Mouse (Mus musculus) embryo, embryonic 10.5 days (tissue): Measurements from ENCODE around the gene Krt81.

Experiments used
- DNase-seq: peaks from one replicate; pipeline ENCODE4 v3.0.0-alpha.2; 2015; ENCODE audit warnings: low spot score

Gene Krt81

GRCm38 (mm10) chr15:101453093-101453736 is 10.3 kb downstream of the Krt81 start:
- peak; percentile 87 for DNase-seq

GRCm38 (mm10) chr15:101447444-101447843 is 16.1 kb downstream of the Krt81 start, which contains the start of gene Krt88:
TSS of gene Krt88 (plus strand) at chr15:101447744.
- no peak for DNase-seq

GRCm38 (mm10) chr15:101446572-101446971 is 17.0 kb downstream of the Krt81 start:
- no peak for DNase-seq

- no peak for DNase-seq
These were observed 22.7 kb downstream of the Krt81 start for GRCm38 (mm10) chr15:101440837-101441236.

- DNase-seq, result peak; percentile 32
These were observed 25.0 kb downstream of the Krt81 start, which contains the start of gene Krt87 for GRCm38 (mm10) chr15:101438555-101438954. TSS of gene Krt87 (minus strand) at chr15:101438804.

GRCm38 (mm10) chr15:101436611-101437010 is 26.9 kb downstream of the Krt81 start:
- DNase-seq, result no peak

- no peak for DNase-seq
These were observed 38.6 kb downstream of the Krt81 start for GRCm38 (mm10) chr15:101424914-101425313.

GRCm38 (mm10) chr15:101420903-101421302 is 42.6 kb downstream of the Krt81 start:
- DNase-seq, result peak; percentile 44

- DNase-seq, result no peak
These were observed 44.6 kb downstream of the Krt81 start for GRCm38 (mm10) chr15:101418950-101419349.

GRCm38 (mm10) chr15:101414807-101415565 is 48.6 kb downstream of the Krt81 start:
- no peak for DNase-seq

GRCm38 (mm10) chr15:101413916-101414635 is 49.5 kb downstream of the Krt81 start:
- peak; percentile 30 for DNase-seq

- no peak for DNase-seq
These were observed 51.4 kb downstream of the Krt81 start for GRCm38 (mm10) chr15:101412188-101412587.

- no peak for DNase-seq
These were observed 52.8 kb downstream of the Krt81 start, which contains the start of gene Krt7 for GRCm38 (mm10) chr15:101410775-101411174. TSS of gene Krt7 (plus strand) at chr15:101411043.
